Mouse (Mus musculus) MEL (cell line): ENCODE data around the gene Cryba2. TPM values are rescaled to one million over a fixed set of nuclear protein-coding genes. Genes with fewer than 3 reads are reported as not detected.

Source experiments
- DNase-seq: peaks from one replicate; pipeline ENCODE4 v3.0.0; 2011; ENCODE audit warnings: low read depth, low spot score
- H3K27ac ChIP-seq: 2 replicates; pipeline ENCODE4 v1.5.1; 2012; ENCODE audit warnings: low read depth, mild to moderate bottlenecking, control low read depth, low read length, moderate library complexity; ENCODE audit not compliant: control insufficient read depth
- H3K27me3 ChIP-seq, 2 experiments: fragments of 150-350 bp in 1 of 2; sonication (generic) in 1 of 2; 2 replicates each; pipeline ENCODE4 v1.6.1; 2012; ENCODE audit warnings: low read length in 2 of 2, mild to moderate bottlenecking in 2 of 2, improper control_type of control experiment in 1 of 2, moderate library complexity in 1 of 2; ENCODE audit not compliant: insufficient read depth in 2 of 2, control insufficient read depth in 1 of 2
- H3K36me3 ChIP-seq, 2 experiments: 2 replicates each; pipeline ENCODE4 v1.6.1; 2012 to 2014; ENCODE audit warnings: low read length in 2 of 2, improper control_type of control experiment in 1 of 2, inconsistent platforms in 1 of 2, mild to moderate bottlenecking in 1 of 2; ENCODE audit not compliant: insufficient read depth in 2 of 2, control insufficient read depth in 1 of 2
- H3K4me1 ChIP-seq, 2 experiments: fragments of 150-350 bp in 1 of 2; sonication (generic) in 1 of 2; 2 replicates each; pipeline ENCODE4 v1.6.1; 2012; ENCODE audit warnings: low read length in 2 of 2, improper control_type of control experiment in 1 of 2, mild to moderate bottlenecking in 1 of 2; ENCODE audit not compliant: insufficient read depth in 2 of 2, control insufficient read depth in 1 of 2
- H3K4me3 ChIP-seq, 2 experiments: fragments of 150-350 bp in 1 of 2; sonication (generic) in 1 of 2; 2 replicates each; pipeline ENCODE4 v1.5.1; 2012; ENCODE audit warnings: low read depth in 2 of 2, low read length in 2 of 2, mild to moderate bottlenecking in 2 of 2, moderate library complexity in 2 of 2, control low read depth in 1 of 2, improper control_type of control experiment in 1 of 2; ENCODE audit not compliant: control insufficient read depth in 1 of 2, insufficient read depth in 1 of 2
- H3K79me2 ChIP-seq: 2 replicates; pipeline ENCODE4 v1.6.1; 2012; ENCODE audit warnings: mild to moderate bottlenecking, low read length, moderate library complexity; ENCODE audit not compliant: control insufficient read depth, poor library complexity, insufficient read depth
- H3K9ac ChIP-seq: 2 replicates; pipeline ENCODE4 v1.6.1; 2012; ENCODE audit warnings: low read depth, mild to moderate bottlenecking, control low read depth, low read length, moderate library complexity; ENCODE audit not compliant: control insufficient read depth, poor library complexity, severe bottlenecking
- H3K9me3 ChIP-seq: fragments of 150-350 bp; sonication (generic); replicated peaks from 2 replicates; pipeline ENCODE4 v1.6.1; 2012; ENCODE audit warnings: mild to moderate bottlenecking, low read length, improper control_type of control experiment, moderate library complexity; ENCODE audit not compliant: insufficient read depth
- E2F4 ChIP-seq: IDR thresholded peaks from 2 replicates; pipeline ENCODE4 v1.6.1; 2011; ENCODE audit warnings: low read depth, low read length, improper control_type of control experiment, borderline replicate concordance
- EP300 ChIP-seq, 2 experiments: IDR thresholded peaks; 2 replicates each; pipeline ENCODE4 v1.6.1; 2011; ENCODE audit warnings: improper control_type of control experiment in 2 of 2, low read length in 2 of 2, low read depth in 1 of 2, mild to moderate bottlenecking in 1 of 2
- GABPA ChIP-seq: IDR thresholded peaks from 2 replicates; pipeline ENCODE4 v1.6.1; 2012; ENCODE audit warnings: low read depth, mild to moderate bottlenecking, inconsistent platforms, low read length, improper control_type of control experiment, moderate library complexity
- GATA1 ChIP-seq: IDR thresholded peaks from 2 replicates; pipeline ENCODE4 v1.6.1; 2011; ENCODE audit warnings: low read depth, low read length, improper control_type of control experiment
- KAT2A ChIP-seq: conservative IDR thresholded peaks from 2 replicates; pipeline ENCODE4 v1.6.1; 2012; ENCODE audit warnings: low read depth, low read length, improper control_type of control experiment, inconsistent platforms
- MAX ChIP-seq: IDR thresholded peaks from 2 replicates; pipeline ENCODE4 v1.6.1; 2011; ENCODE audit warnings: low read length, improper control_type of control experiment
- MAZ ChIP-seq: IDR thresholded peaks from 2 replicates; pipeline ENCODE4 v1.6.1; 2012; ENCODE audit warnings: low read depth, mild to moderate bottlenecking, inconsistent platforms, low read length, improper control_type of control experiment
- MEF2A ChIP-seq: IDR thresholded peaks from 2 replicates; pipeline ENCODE4 v1.6.1; 2014; ENCODE audit warnings: low read depth, mild to moderate bottlenecking, inconsistent platforms, low read length, improper control_type of control experiment; ENCODE audit not compliant: poor library complexity, insufficient replicate concordance, severe bottlenecking; ENCODE audit errors: extremely low read depth
- MXI1 ChIP-seq: IDR thresholded peaks from 2 replicates; pipeline ENCODE4 v1.6.1; 2011; ENCODE audit warnings: mild to moderate bottlenecking, low read depth, low read length, improper control_type of control experiment
- MYB ChIP-seq: IDR thresholded peaks from 2 replicates; pipeline ENCODE4 v1.6.1; 2011; ENCODE audit warnings: mild to moderate bottlenecking, low read depth, low read length, improper control_type of control experiment
- MYC ChIP-seq: IDR thresholded peaks from 2 replicates; pipeline ENCODE4 v1.6.1; 2011; ENCODE audit warnings: low read depth, mild to moderate bottlenecking, low read length, improper control_type of control experiment, moderate library complexity
- NELFE ChIP-seq: IDR thresholded peaks from 2 replicates; pipeline ENCODE4 v1.6.1; 2011; ENCODE audit warnings: low read depth, low read length, improper control_type of control experiment
- NRF1 ChIP-seq: IDR thresholded peaks from 2 replicates; pipeline ENCODE4 v1.6.1; 2014; ENCODE audit warnings: low read depth, mild to moderate bottlenecking, inconsistent platforms, low read length, improper control_type of control experiment, moderate library complexity; ENCODE audit not compliant: poor library complexity, insufficient read depth, severe bottlenecking
- POLR2AphosphoS2 ChIP-seq: IDR thresholded peaks from 2 replicates; pipeline ENCODE4 v1.6.1; 2011; ENCODE audit warnings: low read length, improper control_type of control experiment
- RCOR1 ChIP-seq: IDR thresholded peaks from 2 replicates; pipeline ENCODE4 v1.6.1; 2012; ENCODE audit warnings: low read depth, mild to moderate bottlenecking, inconsistent platforms, low read length, improper control_type of control experiment
- TBP ChIP-seq: IDR thresholded peaks from 2 replicates; pipeline ENCODE4 v1.8.0; 2011; ENCODE audit warnings: low read depth, low read length, improper control_type of control experiment
- TCF12 ChIP-seq: IDR thresholded peaks from 2 replicates; pipeline ENCODE4 v1.6.1; 2014; ENCODE audit warnings: low read depth, mild to moderate bottlenecking, inconsistent platforms, low read length, improper control_type of control experiment, moderate library complexity
- UBTF ChIP-seq: IDR thresholded peaks from 2 replicates; pipeline ENCODE4 v1.6.1; 2012; ENCODE audit warnings: low read depth, mild to moderate bottlenecking, inconsistent platforms, low read length, improper control_type of control experiment, moderate library complexity, borderline replicate concordance; ENCODE audit not compliant: insufficient read depth
- USF2 ChIP-seq, 2 experiments: IDR thresholded peaks; 2 replicates each; pipeline ENCODE4 v1.6.1; 2011 to 2012; ENCODE audit warnings: improper control_type of control experiment in 2 of 2, low read length in 2 of 2, borderline replicate concordance in 1 of 2, inconsistent platforms in 1 of 2, low read depth in 1 of 2, mild to moderate bottlenecking in 1 of 2; ENCODE audit not compliant: insufficient read depth in 1 of 2
- ZC3H11A ChIP-seq: IDR thresholded peaks from 2 replicates; pipeline ENCODE4 v1.6.1; 2012; ENCODE audit warnings: low read depth, mild to moderate bottlenecking, inconsistent platforms, low read length, improper control_type of control experiment
- ZKSCAN1 ChIP-seq: IDR thresholded peaks from 2 replicates; pipeline ENCODE4 v1.6.1; 2012; ENCODE audit warnings: low read depth, mild to moderate bottlenecking, inconsistent platforms, low read length, improper control_type of control experiment, moderate library complexity
- ZNF384 ChIP-seq: IDR thresholded peaks from 2 replicates; pipeline ENCODE4 v1.6.1; 2012; ENCODE audit warnings: low read depth, mild to moderate bottlenecking, inconsistent platforms, low read length, improper control_type of control experiment
- polyA plus RNA-seq, 2 experiments: library from polyadenylated mRNA; stranded (reverse) in 1 of 2; unstranded in 1 of 2; fragments of >175 nt in 1 of 2; fragments of >200 nt in 1 of 2; gene quantifications; 2 replicates each; pipeline versions ENCODE4 v1.2.1 to v1.2.4; 2012; ENCODE audit warnings: low replicate concordance in 2 of 2, low read depth in 1 of 2; ENCODE audit not compliant: insufficient read length in 2 of 2, insufficient read depth in 1 of 2, missing spikeins in 1 of 2
- total RNA-seq: library from RNA; depleted of rRNA; stranded (reverse); fragments of 300-350 nt; gene quantifications from 2 replicates; pipeline ENCODE4 v1.2.3, GENCODE M21; 2012

The Cryba2 gene
- total and polyA plus RNA-seq, 3 experiments: not detected

- H3K27ac ChIP-seq: no peak overlapping the region
- no peaks in the 10 kb centered on the region for H3K79me2 ChIP-seq
- no peaks in the 10 kb centered on the region for H3K27me3 ChIP-seq
- no peaks in the 10 kb centered on the region for H3K36me3 ChIP-seq
- H3K4me3 ChIP-seq: no peak overlapping the region
- TF ChIP-seq MYB: no peak
- no peak for TF ChIP-seq ZC3H11A
- TF ChIP-seq MAX: no peak
- TF ChIP-seq UBTF: no peak
- TF ChIP-seq USF2 (IDR thresholded peaks at IDR 0.05; ENCODE audit: borderline replicate concordance in 1 of 2, insufficient read depth in 1 of 2, low read depth in 1 of 2, low read length in 2 of 2): no peak
- no peak for TF ChIP-seq TBP
- no peak for TF ChIP-seq MEF2A
- no peak for TF ChIP-seq ZNF384
- H3K9ac ChIP-seq: no peak overlapping the region
- H3K9me3 ChIP-seq: no peaks in the 10 kb centered on the region
- DNase-seq: no peak
- no peaks in the 10 kb centered on the region for H3K4me1 ChIP-seq
Observed at GRCm38 (mm10) chr1:74858805-74859204, 34.1 kb downstream of the Cryba2 start.

GRCm38 (mm10) chr1:74858171-74858719 is 34.7 kb downstream of the Cryba2 start:
- no peak overlapping the region for H3K27ac ChIP-seq
- TF ChIP-seq POLR2AphosphoS2: no peak
- no peak for TF ChIP-seq ZNF384
- TF ChIP-seq MYB: no peak
- TF ChIP-seq E2F4: no peak
- no peak for TF ChIP-seq EP300 (IDR thresholded peaks at IDR 0.05; ENCODE audit: low read depth in 1 of 2, low read length in 2 of 2)
- TF ChIP-seq ZC3H11A: no peak
- TF ChIP-seq GATA1: no peak
- no peak for TF ChIP-seq TCF12
- TF ChIP-seq MAX: no peak
- no peak for TF ChIP-seq GABPA
- TF ChIP-seq NRF1: no peak
- no peak for TF ChIP-seq MAZ
- TF ChIP-seq ZKSCAN1: no peak
- no peak for TF ChIP-seq USF2 (IDR thresholded peaks at IDR 0.05; ENCODE audit: borderline replicate concordance in 1 of 2, insufficient read depth in 1 of 2, low read depth in 1 of 2, low read length in 2 of 2)
- no peak for TF ChIP-seq NELFE
- TF ChIP-seq MYC: no peak
- TF ChIP-seq MXI1: no peak
- no peak for TF ChIP-seq KAT2A
- TF ChIP-seq RCOR1: no peak
- H3K27me3 ChIP-seq: no peaks in the 10 kb centered on the region
- DNase-seq: peak; percentile 16
- no peaks in the 10 kb centered on the region for H3K9me3 ChIP-seq
- H3K79me2 ChIP-seq: no peaks in the 10 kb centered on the region
- H3K9ac ChIP-seq: no peak overlapping the region
- H3K36me3 ChIP-seq: no peaks in the 10 kb centered on the region
- no peak overlapping the region for H3K4me3 ChIP-seq
- no peaks in the 10 kb centered on the region for H3K4me1 ChIP-seq
